Mouse (Mus musculus) CH12.LX (cell line): ENCODE measurements around the gene Ube2ql1. TPM values are rescaled to one million over a fixed set of nuclear protein-coding genes. Genes with fewer than 3 reads are reported as not detected.

Experiments
- DNase-seq: peaks from one replicate; pipeline ENCODE4 v3.0.0-alpha.2; 2013; ENCODE audit errors: extremely low read depth
- H3K27ac ChIP-seq: 2 replicates; pipeline ENCODE4 v1.5.1; 2012; ENCODE audit warnings: low read depth, mild to moderate bottlenecking, control low read depth, moderate library complexity; ENCODE audit not compliant: insufficient read depth
- H3K27me3 ChIP-seq: replicated peaks from 2 replicates; pipeline ENCODE3; 2012; ENCODE audit warnings: inconsistent platforms
- H3K36me3 ChIP-seq, 2 experiments: replicated peaks in 1 of 2; 2 replicates each; pipeline versions ENCODE3 to v1.6.1; 2012; ENCODE audit warnings: inconsistent platforms in 1 of 2, low read length in 1 of 2, mild to moderate bottlenecking in 1 of 2, mixed read lengths in 1 of 2, moderate library complexity in 1 of 2; ENCODE audit not compliant: control insufficient read depth in 1 of 2, insufficient read depth in 1 of 2
- H3K4me1 ChIP-seq, 2 experiments: 2 replicates each; pipeline ENCODE4 v1.6.1; 2012; ENCODE audit warnings: inconsistent platforms in 1 of 2, moderate library complexity in 1 of 2; ENCODE audit not compliant: insufficient read depth in 2 of 2, control insufficient read depth in 1 of 2
- H3K4me2 ChIP-seq: 2 replicates; pipeline ENCODE4 v1.6.1; 2012; ENCODE audit warnings: low read depth, mild to moderate bottlenecking, control low read depth; ENCODE audit not compliant: poor library complexity, insufficient read depth, severe bottlenecking
- H3K4me3 ChIP-seq, 3 experiments: fragments of 150-350 bp in 1 of 3; sonication (generic) in 1 of 3; replicated peaks in 1 of 3; 2 replicates each; pipeline versions ENCODE3 to v1.5.1; 2011 to 2012; ENCODE audit warnings: low read depth in 2 of 3, low read length in 2 of 3, mild to moderate bottlenecking in 2 of 3, moderate library complexity in 2 of 3, control low read depth in 1 of 3, improper control_type of control experiment in 1 of 3, inconsistent platforms in 1 of 3, mixed read lengths in 1 of 3; ENCODE audit not compliant: poor library complexity in 1 of 3
- H3K79me2 ChIP-seq: replicated peaks from 2 replicates; pipeline ENCODE4 v1.6.1; 2012; ENCODE audit warnings: mild to moderate bottlenecking, moderate library complexity; ENCODE audit not compliant: control insufficient read depth, poor library complexity, insufficient read depth, severe bottlenecking; ENCODE audit errors: extremely low read depth
- H3K9ac ChIP-seq: 2 replicates; pipeline ENCODE4 v1.6.1; 2012; ENCODE audit warnings: low read depth, mild to moderate bottlenecking, control low read depth, moderate library complexity; ENCODE audit not compliant: insufficient read depth
- H3K9me3 ChIP-seq: replicated peaks from 2 replicates; pipeline ENCODE3; 2012; ENCODE audit warnings: low read length, inconsistent platforms, mixed read lengths
- BHLHE40 ChIP-seq: IDR thresholded peaks from 2 replicates; pipeline ENCODE4 v1.6.1; 2011; ENCODE audit warnings: mild to moderate bottlenecking, low read depth, low read length, improper control_type of control experiment
- CHD2 ChIP-seq: IDR thresholded peaks from 2 replicates; pipeline ENCODE4 v1.6.1; 2011; ENCODE audit warnings: low read length, improper control_type of control experiment
- HCFC1 ChIP-seq: IDR thresholded peaks from 2 replicates; pipeline ENCODE4 v1.6.1; 2012; ENCODE audit warnings: low read depth, mild to moderate bottlenecking, inconsistent platforms, low read length, improper control_type of control experiment
- JUN ChIP-seq: IDR thresholded peaks from 2 replicates; pipeline ENCODE4 v1.6.1; 2011; ENCODE audit warnings: low read depth, mild to moderate bottlenecking, low read length, improper control_type of control experiment, moderate library complexity; ENCODE audit not compliant: insufficient read depth
- JUND ChIP-seq: conservative IDR thresholded peaks from 2 replicates; pipeline ENCODE4 v1.6.1; 2011; ENCODE audit warnings: low read depth, low read length, improper control_type of control experiment
- KAT2A ChIP-seq: IDR thresholded peaks from 2 replicates; pipeline ENCODE4 v1.6.1; 2012; ENCODE audit warnings: low read length, improper control_type of control experiment, inconsistent platforms; ENCODE audit not compliant: insufficient replicate concordance
- MAX ChIP-seq: IDR thresholded peaks from 2 replicates; pipeline ENCODE4 v1.6.1; 2011; ENCODE audit warnings: low read length, improper control_type of control experiment
- MAZ ChIP-seq: IDR thresholded peaks from 2 replicates; pipeline ENCODE4 v1.6.1; 2012; ENCODE audit warnings: low read depth, mild to moderate bottlenecking, inconsistent platforms, low read length, improper control_type of control experiment, moderate library complexity
- MEF2A ChIP-seq: IDR thresholded peaks from 2 replicates; pipeline ENCODE4 v1.6.1; 2014; ENCODE audit warnings: low read depth, mild to moderate bottlenecking, inconsistent platforms, low read length, improper control_type of control experiment, borderline replicate concordance
- MXI1 ChIP-seq: IDR thresholded peaks from 2 replicates; pipeline ENCODE4 v1.6.1; 2011; ENCODE audit warnings: mild to moderate bottlenecking, low read depth, low read length, improper control_type of control experiment
- MYC ChIP-seq: IDR thresholded peaks from 2 replicates; pipeline ENCODE4 v1.6.1; 2011; ENCODE audit warnings: low read depth, mild to moderate bottlenecking, improper control_type of control experiment, low read length
- NRF1 ChIP-seq: IDR thresholded peaks from 2 replicates; pipeline ENCODE4 v1.6.1; 2014; ENCODE audit warnings: low read depth, mild to moderate bottlenecking, inconsistent platforms, low read length, improper control_type of control experiment, moderate library complexity
- POLR2AphosphoS2 ChIP-seq: IDR thresholded peaks from 2 replicates; pipeline ENCODE4 v1.6.1; 2011; ENCODE audit warnings: low read depth, low read length, improper control_type of control experiment
- RAD21 ChIP-seq: IDR thresholded peaks from 2 replicates; pipeline ENCODE4 v1.6.1; 2011; ENCODE audit warnings: low read depth, mild to moderate bottlenecking, low read length, improper control_type of control experiment, moderate library complexity
- RCOR1 ChIP-seq: conservative IDR thresholded peaks from 2 replicates; pipeline ENCODE4 v1.6.1; 2012; ENCODE audit warnings: low read depth, mild to moderate bottlenecking, inconsistent platforms, low read length, improper control_type of control experiment
- SIN3A ChIP-seq: IDR thresholded peaks from 2 replicates; pipeline ENCODE4 v1.6.1; 2012; ENCODE audit warnings: low read length, improper control_type of control experiment, inconsistent platforms
- TCF12 ChIP-seq: IDR thresholded peaks from 2 replicates; pipeline ENCODE4 v1.6.1; 2014; ENCODE audit warnings: low read depth, mild to moderate bottlenecking, inconsistent platforms, low read length, improper control_type of control experiment
- USF2 ChIP-seq: conservative IDR thresholded peaks from 2 replicates; pipeline ENCODE4 v1.6.1; 2011; ENCODE audit warnings: low read depth, low read length, improper control_type of control experiment
- ZMIZ1 ChIP-seq: IDR thresholded peaks from 2 replicates; pipeline ENCODE4 v1.6.1; 2012; ENCODE audit warnings: low read depth, mild to moderate bottlenecking, inconsistent platforms, low read length, improper control_type of control experiment
- ZNF384 ChIP-seq: IDR thresholded peaks from 2 replicates; pipeline ENCODE4 v1.6.1; 2012; ENCODE audit warnings: low read depth, low read length, improper control_type of control experiment, inconsistent platforms
- dilution Hi-C: fragments of 300-500 bp; cut with MboI; formaldehyde crosslinking; loops from 2 replicates; pipeline ENCODE4 v1.14.3; 2020; ENCODE audit warnings: low sequenced_read_pairs; ENCODE audit not compliant: extremely low pct_unique_long_range_greater_than_20kb, extremely low pct_ligation_motif_present
- in situ Hi-C: fragments of 300-500 bp; cut with MboI; formaldehyde crosslinking; loops from 3 replicates; pipeline ENCODE4 v1.14.3; 2019; ENCODE audit warnings: low sequenced_read_pairs, low pct_ligation_motif_present, low pct_unique_long_range_greater_than_20kb, mixed read lengths
- polyA plus RNA-seq: library from polyadenylated mRNA; unstranded; fragments of >175 nt; gene quantifications from 2 replicates; pipeline ENCODE4 v1.2.1, GENCODE M21; 2012; ENCODE audit warnings: low read depth; ENCODE audit not compliant: insufficient read length
- total RNA-seq, 2 experiments: library from RNA; depleted of rRNA; stranded (reverse); fragments of 300-350 nt in 1 of 2; fragments of >200 nt in 1 of 2; gene quantifications; 2 replicates each; pipeline ENCODE4 v1.2.3; 2012 to 2014

Ube2ql1 gene
- total and polyA plus RNA-seq, 3 experiments, result not detected

DNA sequence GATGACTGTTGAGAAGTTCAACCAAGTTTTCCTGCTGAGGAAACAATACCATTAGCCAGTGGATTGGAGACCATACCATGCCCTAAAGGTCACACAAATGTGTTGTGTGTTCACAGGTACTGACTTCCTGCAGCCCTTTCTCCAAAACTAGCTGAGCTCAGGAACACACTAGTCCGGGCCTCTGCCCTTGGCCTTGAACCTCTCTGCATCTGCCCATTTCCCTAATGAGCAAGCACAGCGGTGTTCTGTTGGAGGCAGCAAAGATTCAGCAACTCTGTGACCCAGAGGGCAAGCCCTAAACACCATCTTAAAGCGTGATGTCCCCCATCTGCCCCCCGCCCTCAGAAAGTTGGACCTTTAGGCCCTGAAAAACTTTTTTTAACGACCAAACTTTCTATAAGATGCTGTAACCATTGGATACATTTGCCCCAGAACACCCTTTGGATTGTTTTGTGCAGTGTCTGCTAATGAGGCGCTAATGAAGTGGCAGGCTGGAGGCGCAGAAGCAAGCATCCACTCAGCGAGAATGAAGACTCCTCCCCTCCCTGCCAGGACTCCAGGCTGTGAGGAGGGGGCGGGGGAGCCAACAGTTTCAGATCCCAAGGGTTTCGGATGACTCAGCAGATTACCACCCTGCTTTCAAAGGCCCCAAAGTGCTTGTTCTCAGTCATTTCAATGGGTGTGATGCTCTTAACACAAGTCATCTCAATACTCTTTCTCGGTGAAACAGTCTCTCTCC lies 21.7 kb downstream of the Ube2ql1 start:
- H3K9ac ChIP-seq, result no peak overlapping the region
- no peaks in the 10 kb centered on the region for H3K4me1 ChIP-seq
- no peaks in the 10 kb centered on the region for H3K79me2 ChIP-seq
- H3K9me3 ChIP-seq, result no peaks in the 10 kb centered on the region
- TF ChIP-seq MAX (no peak), MXI1 (no peak), JUN (no peak), KAT2A (no peak), RAD21 (no peak), CHD2 (no peak), SIN3A (no peak), RCOR1 (no peak), HCFC1 (no peak), MYC (no peak), POLR2AphosphoS2 (no peak), BHLHE40 (no peak), NRF1 (no peak), ZNF384 (no peak), USF2 (no peak), ZMIZ1 (no peak)
- no peak overlapping the region for H3K27ac ChIP-seq
- H3K36me3 ChIP-seq, result no peaks in the 10 kb centered on the region
- DNase-seq, result no peak
- H3K4me3 ChIP-seq, result no peak overlapping the region
- dilution Hi-C loops (no loop called here), in situ Hi-C loops (no loop called here)
- no peaks in the 10 kb centered on the region for H3K27me3 ChIP-seq
- H3K4me2 ChIP-seq, result no peak overlapping the region

DNA sequence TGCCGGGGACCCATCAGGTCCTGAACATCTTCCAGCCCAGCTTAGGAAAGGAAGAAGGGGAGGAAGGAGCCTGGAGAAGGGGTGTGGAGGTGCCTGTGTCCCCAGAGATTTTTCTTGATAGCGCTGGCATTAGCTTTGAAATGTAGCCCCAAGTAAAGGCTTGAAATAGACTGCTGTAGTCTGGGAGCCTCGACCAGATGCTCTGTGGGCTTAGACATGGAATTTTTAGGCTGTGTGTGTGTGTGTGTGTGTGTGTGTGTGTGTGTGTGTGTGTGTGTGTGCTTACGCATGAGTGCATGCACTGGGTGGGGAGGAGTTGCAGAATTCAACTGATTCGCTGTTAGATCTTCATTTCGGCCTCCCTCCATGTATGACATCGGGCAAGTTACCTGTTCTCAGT lies 31.5 kb downstream of the Ube2ql1 start:
- H3K36me3 ChIP-seq, result no peaks in the 10 kb centered on the region
- in situ Hi-C loops, result no loop called here
- no peak overlapping the region for H3K4me2 ChIP-seq
- no peaks in the 10 kb centered on the region for H3K9me3 ChIP-seq
- dilution Hi-C loops, result no loop called here
- no peak overlapping the region for H3K27ac ChIP-seq
- peaks cover 17% of the 10 kb centered on the region for H3K27me3 ChIP-seq
- H3K79me2 ChIP-seq, result no peaks in the 10 kb centered on the region
- H3K9ac ChIP-seq, result no peak overlapping the region
- DNase-seq, result no peak
- no peaks in the 10 kb centered on the region for H3K4me1 ChIP-seq
- no peak overlapping the region for H3K4me3 ChIP-seq
- TF ChIP-seq TCF12 (no peak), MAZ (no peak), MEF2A (no peak), JUND (no peak), CHD2 (no peak), MAX (no peak), SIN3A (no peak), POLR2AphosphoS2 (no peak), USF2 (no peak), MYC (no peak)
